Mouse (Mus musculus): ENCODE results near the gene Susd2.

Gene Susd2

DNA sequence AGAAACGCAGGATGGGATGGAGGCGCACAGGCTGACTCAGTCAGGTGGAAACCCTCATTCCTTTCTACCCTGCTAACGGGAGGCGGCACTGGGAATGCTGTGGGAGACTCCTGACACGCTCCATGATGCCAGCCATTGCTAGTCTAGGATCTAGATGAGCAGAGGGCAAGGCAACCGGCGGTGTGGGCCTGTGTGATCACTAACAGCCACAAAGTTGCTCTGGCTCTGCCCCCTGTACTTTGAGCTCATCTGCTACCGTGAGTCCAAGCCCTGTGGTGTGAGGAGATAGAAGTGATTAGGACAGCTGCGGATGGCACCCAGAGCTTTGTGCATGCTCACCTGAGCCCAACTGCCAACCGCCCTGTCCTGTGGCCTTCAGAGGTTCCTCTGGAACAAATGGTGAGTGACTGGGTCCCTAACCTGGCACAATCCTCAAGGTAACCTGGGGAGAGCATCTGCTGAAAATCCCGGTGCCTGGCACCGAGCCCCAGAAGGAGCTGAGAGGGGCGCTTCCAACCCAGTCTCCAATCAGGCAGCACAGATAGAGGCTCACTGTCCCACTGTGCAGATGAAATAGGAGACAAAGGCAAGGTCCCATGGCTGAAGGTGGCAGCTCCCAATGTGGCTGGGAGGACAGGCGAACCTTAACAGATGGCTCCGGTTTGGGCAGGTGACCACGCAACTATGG lies 7.7 kb upstream of the Susd2 start:
- DNase-seq = no peak

DNA sequence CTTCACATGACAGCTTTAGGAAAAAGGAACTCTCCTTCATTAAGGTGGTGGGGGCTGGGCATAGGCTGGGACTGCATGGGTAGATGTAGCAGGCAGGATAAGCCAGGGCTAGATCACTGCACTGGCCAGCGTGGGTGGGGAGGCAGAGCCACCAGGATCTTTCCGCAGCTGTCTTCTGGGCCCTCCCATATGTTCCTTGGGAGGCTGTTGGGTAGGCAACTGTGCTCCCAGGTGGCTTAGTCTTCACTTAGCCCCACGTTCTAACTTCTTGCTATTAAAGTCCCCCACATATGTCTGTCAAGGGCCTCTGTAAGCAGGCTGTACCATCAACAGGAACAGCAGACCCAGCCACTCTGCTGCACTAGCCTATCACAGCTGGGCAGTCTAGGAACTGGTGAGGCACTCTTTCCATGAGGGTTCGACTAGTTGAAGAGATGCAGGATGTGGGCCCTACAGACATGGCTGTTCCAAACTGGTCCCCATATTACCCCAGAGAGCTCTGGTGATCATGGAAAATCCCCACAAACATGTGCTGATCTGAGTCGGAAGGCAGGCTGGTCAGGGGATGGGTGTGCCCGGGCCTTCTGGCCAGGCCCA lies 6.6 kb upstream of the Susd2 start:
- no peak for DNase-seq

DNA sequence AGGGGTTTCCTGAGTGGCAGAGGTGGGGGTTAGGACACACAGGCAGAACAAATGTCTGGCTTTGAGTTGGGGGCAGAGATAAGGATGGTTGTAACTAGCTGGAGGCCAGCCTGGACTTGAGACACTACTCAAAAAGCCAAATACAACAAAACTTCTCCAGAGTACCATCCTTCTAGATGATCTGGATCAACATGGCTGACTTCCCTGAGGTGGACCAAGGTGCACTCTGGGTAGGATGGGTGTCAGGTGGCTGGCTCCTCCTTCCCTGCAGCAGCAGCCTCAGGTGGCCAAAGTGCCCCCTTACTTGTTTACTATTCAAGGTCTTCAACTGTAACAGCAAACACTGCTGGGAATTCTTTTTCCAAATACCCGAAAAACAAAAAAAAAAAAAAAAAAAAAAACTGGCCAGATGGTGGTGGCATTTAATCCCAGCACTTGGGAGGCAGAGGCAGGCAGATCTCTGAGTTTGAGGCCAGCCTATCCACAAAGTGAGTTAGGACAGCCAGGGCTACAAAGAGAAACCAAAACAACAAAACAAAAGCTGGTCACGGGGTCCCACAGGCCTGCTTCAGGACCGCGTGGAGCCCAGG lies 5.7 kb upstream of the Susd2 start:
- no peak for DNase-seq

DNA sequence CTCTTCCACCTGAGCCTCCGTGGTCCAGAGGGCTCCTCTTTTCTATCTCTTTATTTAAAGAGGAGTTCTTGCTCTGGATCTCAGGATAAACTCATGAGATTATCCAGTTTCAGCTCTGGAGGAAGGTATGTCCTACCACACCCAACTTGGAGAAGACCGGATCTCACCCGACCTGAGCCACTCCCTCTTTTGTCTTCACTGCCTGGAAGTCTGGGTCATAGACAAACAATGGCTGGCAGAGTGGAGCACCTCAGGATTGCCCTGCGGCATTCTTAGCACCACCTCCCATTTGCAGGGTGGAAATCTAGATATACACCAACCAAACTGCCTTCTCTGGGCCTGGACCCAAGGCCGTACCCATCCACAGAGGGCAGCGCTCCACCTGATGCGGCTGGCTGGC lies 5.2 kb upstream of the Susd2 start:
- no peak for DNase-seq

DNA sequence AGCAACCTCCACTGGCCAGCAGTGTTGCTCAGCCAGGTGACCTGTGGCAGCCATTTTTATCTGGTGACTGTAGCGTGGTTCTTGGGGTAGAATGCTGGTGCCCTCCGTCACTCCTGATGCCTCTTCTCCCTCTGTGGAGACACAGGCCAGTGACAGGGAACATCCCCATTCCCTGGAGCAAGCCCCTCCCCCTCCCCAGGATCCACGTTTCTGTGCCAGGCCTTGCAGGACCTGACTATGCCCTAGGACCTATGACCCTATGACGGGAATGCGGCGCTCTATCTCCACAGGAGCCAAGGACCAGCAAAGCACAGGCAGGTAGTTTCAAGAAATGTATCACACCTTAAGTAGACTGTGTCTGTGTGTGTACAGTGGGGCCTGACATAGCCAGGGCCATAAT lies 4.3 kb upstream of the Susd2 start:
- no peak for DNase-seq

DNA sequence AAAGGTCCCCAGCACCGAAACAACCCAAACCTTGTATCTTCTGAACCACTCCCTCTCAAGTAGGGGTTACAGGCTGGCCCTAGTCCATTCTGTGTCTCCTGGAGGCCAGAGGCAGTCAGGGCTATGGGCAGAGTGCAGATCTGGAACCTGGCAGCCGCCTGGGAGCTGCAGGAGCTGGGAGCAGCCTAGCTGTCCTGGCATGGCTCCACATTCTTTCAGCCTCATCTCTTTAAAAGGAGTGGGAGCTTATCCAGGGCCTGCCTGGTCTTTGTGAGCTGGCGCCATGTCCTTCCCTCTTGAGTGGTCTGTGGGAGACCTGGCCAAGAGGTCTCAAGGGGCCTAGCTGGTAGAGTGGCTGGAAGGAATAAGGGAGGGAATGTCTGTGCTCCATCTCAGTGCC lies 3.6 kb upstream of the Susd2 start:
- no peak for DNase-seq

DNA sequence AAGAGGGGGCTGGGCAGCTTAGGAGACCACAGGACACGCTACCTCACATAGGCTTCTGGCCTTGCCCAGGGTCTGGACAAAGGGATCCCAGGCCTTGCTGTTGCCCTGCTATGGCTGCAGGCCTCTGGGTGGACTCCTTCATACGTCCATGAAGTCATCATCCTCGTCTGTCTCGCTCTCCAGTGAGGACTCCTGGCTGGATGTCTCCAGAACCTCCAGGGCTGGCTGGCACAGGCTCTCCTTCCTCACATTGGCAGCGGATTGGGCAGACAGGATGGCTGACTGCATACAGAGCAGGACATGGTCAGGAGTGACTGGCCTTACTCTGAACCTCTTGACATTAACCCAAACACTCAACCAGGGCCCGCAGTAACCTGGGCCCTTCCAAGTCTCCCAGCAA lies 2.6 kb upstream of the Susd2 start:
- DNase-seq = no peak

DNA sequence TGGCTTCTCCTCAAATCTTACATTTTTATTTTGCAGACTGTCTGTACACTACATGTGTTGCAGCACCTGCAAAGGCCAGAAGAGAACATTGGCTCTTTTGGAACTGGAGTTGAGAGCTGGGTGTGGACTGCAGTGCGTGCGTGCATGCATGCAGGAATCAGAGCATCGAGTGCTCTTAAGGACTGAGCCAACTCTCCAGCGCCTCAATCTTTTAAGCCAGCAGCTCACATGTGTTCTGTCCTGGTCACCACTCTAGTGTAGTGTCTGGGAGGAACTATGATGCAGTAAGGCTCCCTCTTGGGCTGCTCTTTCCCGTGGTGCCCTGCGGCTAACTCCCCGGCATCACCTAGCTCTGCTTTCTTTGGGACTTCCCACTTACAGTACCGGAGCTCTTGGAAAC lies 1.8 kb upstream of the Susd2 start:
- DNase-seq = no peak

DNA sequence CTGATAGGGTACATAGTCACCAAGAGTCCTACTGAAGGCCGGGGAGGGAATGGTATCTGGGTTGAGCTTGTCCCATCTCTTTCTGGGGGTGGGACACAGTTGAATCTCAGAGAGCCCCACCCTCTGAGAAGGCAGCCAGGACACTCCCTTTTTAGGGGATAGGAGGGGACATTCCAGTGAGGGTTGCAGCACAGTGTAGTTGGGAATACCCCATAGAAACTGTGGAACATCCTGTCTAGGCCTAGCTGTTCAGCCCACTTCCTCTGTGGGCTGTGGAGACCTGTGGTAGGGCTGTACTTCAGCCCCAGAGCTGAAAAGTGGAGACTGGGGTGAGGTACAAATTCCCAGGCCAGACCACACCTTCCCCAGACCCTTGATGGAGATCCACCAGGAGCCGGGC lies 917 bp downstream of the Susd2 start:
- no peak for DNase-seq

DNA sequence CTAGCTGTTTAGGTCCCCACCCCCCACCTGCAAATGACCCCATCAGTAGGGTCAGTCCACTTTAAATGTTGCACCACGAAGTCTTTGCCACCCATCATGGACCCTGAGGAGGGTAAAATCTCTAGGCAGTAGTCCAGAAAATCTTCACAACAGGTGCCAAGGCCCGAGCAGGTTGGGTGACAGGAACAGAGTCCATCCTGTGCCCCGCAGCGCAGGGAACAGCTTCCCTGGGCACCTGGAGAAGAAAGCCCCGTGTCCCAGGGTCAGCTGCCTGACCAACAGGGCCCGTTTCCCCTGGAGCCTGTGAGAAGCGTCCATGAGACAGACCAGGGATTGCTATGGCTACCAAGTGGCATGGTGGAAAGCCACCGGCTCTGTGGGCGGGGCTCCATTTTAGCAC lies 1.4 kb downstream of the Susd2 start:
- no peak for DNase-seq

DNA sequence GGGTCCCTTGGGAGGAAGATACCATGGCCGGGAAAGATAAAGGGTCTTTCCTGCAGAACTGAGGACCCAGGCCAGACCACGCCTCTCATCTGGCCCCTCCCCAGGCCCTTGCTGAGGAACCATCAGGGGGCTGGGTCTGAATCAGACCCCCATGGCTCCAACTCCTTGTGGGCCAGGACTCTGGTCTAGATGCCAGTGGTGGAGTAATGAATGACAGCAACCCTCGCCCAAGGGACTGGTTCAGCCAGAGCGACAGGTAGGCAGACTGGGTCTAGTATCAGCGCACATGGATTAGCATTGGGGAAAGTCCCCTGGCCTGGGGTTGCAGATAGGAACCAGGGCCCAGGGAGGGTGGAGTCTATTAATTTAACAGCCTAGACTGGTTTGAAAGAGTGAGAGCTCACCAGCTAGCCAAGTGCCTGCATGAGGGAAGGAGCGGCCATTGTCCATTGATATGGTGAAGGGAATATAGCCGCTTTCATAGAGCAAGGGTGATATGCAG lies 2.0 kb downstream of the Susd2 start:
- DNase-seq = no peak

DNA sequence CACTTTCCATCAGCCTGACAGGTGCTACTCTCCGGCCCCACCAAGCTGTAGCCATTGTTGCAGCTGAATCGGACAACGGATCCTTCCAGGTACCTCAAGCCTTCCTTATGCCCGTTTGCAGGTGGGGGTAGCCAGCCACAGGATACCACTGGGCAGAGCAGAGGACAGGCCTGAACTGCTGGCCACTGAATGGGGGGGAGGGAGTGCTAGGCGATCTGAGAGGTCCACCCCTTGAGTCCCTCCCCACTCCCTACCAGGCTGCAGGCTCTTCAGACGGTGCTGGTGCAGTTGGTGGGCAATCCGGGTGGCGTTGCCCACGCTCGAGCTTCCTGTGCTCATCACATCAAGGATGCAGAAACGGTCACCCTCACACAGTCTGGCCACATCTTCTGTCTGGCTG lies 6.1 kb downstream of the Susd2 start:
- DNase-seq = no peak

DNA sequence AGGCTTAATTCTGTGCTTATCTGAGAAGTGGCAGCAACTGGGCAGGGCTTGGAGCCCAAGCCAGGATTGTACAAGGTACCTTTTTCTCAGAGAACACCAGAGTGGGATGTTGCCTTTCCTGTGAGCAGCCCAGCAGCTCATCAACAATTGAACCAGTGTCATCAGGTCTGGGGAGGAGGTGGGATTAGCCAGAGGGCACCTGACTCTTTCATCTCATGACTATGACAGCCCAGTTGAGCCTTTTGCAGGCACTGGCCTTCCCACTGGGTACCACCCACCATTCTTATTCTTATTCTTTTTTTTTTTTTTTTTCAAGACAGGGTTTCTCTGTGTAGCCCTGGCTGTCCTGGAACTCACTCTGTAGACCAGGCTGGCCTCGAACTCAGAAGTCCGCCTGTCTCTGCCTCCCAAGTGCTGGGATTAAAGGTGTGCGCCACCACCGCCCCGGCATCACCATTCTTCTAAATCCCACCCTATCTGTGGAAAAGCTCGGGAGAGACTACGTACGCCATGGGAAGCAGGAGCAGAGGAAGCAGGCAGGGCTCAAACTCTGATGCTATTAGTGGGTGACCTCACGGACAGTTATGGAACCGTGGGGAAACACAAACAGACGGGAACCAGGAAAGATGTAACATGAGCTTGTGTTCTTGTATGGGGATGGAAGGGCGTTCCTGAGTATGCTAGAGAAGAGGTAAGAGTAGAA lies 7.6 kb downstream of the Susd2 start:
- no peak for DNase-seq

DNA sequence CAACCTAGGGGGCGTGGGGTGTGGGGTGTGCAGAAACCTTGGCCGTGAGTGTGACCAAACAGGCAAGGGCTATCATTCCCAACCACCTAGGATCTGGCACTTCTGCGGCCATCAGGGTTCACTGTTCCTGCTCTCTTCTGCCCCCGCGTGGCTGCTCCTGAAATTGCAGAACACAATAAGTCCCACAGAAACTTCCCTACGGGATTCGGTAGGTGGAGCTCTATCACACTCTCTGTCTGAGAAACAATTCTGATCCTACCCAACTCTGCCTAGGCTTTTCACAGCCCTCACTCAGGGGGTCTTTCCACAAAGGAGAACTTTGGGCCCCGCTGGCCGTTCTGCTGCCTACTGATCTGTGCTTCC lies 8.1 kb downstream of the Susd2 start:
- DNase-seq = peak; percentile 50 to 53

DNA sequence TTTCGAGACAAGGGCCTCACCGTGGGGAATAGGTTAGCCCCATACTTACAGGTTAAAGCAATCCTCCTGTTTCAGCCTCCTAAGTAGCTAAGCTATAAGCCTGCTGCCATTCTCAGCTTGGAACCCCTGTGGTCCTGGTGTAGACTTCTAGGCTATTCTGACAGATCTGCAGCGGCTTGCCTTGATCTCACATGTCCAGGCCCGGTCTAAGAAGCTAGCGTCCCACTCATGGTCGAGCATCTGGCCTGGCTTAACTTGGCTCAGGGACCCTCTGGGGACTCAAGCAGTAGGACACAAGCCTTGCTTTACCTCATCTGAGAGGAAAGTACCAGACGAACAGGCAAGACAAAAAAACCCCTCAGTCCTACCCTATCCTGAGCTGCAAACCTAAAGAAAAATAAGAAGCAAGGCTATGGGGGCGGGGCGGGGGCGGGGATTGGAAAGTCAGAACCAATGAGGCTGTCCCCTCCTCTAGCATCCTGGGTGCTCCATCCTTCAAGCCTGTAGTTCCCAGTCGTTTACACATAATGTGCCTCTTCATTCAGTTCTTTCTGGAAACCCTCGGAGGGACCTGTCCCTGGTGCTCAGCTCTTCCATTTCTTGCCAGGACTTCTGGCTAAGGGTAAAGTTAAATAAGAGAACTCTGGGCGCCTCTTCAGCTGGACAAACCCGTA lies 8.7 kb downstream of the Susd2 start:
- no peak for DNase-seq

DNA sequence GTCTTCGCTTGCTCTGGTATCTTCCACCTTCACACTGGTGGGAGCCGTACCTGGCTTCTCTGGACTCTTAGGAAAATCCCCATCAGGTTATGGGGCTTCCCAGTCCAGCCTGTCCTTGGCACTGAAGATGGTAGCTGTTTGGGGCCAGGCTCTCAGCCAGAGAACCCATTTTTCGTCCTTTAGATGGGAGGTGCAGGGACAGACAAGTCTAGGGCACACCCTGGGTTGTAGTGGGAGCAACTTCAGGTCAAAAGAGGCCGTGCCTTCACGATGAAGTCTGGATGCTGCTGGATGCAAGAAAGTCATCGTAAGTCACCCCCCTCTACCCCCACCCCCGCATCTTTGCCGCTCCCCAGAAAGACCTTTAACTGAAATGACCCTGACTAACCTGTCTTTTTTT lies 9.2 kb downstream of the Susd2 start:
- DNase-seq = no peak

DNA sequence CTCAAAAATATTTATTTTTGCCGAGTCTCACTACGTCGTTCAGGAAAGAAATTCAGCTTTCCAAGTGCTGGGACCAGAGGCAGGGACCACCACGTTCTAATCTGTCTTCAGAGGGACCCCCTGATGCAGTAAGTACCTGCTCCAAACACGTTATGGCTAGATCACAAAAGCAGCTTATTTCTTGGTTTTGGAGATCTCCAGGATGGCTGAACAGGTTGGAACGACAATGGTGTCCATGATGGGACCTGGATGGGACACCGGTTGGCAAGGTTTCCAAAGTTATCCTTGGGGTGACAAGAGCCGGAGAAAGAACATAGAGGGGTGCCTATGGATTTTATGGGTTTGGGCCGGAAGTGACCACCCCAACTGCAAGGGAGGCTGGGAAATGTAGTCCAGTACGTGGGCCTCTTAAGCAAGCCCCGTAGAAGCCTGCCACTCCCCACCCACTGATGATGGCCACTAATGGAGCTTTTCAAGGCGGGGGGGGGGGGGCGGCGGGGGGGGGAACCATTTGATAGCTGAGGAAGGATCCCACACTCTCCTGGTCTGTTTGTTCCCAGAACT lies 10.2 kb downstream of the Susd2 start:
- no peak for DNase-seq

DNA sequence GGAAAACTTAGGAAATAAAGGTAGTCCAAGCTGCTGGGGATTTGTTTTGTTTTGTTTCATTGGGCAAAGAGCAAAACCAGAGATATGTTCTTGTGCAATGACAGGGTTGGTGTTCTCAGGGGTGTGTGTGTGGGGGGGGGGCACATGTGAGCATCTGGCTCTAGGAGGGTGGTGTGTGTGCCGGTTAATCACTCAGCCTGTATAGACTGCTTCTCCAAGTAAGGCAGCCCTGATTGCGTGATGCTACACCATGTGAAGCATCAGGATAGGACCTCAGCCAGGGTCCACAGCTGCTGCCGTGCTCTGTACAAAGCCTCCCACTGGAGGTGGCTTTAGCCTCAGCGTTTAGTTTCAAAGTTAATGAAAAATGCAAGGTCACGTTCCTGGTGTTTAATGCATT lies 10.8 kb downstream of the Susd2 start:
- DNase-seq = no peak

DNA sequence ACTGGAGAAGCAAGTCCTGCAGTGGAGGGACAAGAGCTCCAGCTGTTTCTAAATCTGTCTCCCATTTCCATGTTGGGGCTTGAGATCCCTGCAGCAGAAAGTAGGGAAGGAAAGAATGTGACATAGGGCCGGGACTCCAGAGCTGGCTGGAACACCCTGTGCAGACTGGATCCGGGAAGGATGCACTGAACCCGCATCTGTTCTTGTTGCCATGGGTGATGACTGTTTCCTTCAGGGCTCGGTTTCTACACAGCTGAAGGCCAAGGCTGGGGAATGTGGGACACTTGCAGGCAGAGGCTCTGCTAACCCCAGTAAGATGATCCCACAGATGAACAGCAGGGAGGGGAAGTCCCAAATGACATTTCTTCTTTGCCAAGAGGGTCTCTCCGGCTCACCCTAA lies 11.2 kb downstream of the Susd2 start:
- DNase-seq = no peak

DNA sequence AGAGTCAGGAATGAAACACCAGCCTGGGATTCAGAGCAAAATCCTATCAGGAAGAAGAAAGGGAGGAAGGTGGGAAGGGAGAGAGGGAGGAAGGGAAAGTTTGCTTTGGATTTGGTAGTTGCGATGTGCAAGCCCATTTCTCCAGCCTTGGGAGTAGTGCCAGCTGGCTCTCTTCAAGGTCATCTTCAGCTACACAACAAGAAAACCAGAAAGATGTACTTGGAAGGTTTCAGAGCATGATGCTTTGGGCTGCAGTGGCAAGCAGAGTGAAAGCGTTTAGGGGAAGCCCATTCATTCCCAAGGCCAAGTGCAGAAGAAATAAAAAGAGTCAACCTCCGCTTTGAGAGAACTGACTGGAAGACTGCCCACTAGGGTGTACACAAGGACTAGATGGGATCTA lies 16.3 kb downstream of the Susd2 start:
- no peak for DNase-seq

DNA sequence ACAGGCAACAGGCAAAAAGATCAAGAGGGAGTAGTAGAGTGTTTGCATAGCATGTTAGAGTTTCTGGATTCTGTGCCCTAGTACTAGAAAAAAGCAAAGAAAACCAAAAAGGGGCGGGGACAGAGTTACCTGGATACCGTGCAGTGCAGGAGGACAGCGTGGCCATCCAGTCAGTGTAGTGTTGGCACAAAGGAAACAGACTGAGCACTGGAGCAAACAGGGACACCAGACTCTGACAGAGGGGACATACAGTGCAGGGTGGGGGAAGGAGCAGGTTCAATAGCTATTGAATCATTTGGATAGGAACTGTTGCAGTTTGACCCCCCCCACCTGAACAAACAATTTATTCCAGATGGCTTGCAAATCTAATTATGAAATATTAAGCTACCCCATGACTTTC lies 16.8 kb downstream of the Susd2 start:
- no peak for DNase-seq

DNA sequence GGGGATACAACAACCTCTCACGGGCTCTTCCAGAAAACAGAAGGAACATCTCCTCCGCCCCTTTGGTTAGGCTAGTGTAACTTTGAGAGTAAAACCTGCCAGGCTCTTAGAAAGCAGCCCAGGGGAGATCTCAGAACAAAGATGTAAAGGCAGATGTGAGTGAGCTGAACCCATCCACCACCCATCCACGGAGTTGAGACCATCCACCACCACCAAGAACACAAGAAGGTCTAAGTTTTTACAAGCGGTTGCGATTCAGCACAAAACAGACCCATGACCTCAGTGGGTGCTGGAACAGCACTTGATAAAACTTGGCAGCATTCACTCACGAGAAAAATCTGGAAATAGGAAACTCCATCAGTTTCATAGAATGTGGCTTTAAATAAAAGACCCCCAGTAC lies 17.9 kb downstream of the Susd2 start:
- DNase-seq = no peak

DNA sequence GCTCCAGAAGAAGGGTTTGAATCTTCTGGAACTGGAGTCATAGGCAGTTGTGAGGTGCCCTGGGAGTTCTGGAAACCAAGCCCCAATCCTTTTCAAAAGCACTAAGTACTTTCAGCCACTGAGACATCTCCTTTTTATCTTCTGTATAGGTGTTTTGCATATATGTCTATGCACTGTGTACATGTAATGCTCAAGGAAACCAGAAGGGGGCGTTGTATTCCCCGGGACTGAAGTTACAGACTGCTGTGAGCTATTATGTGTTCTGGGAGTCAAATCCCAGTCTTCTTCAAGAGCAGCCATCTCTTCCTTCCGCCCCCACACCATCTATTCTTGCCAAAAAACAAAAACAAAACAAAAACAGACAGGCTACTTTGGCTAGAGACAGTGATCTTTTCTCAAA lies 23.0 kb downstream of the Susd2 start:
- no peak for DNase-seq

All from thymus, adult 18-20 months (tissue).